Mouse (Mus musculus): ENCODE results near the gene Zbtb46. TPM values are rescaled to one million over a fixed set of nuclear protein-coding genes. Genes with fewer than 3 reads are reported as not detected.

Gene Zbtb46
- polyA plus RNA-seq, 3 experiments from 2014 or later = 3.6 to 4.3 (median 3.7) TPM

DNA sequence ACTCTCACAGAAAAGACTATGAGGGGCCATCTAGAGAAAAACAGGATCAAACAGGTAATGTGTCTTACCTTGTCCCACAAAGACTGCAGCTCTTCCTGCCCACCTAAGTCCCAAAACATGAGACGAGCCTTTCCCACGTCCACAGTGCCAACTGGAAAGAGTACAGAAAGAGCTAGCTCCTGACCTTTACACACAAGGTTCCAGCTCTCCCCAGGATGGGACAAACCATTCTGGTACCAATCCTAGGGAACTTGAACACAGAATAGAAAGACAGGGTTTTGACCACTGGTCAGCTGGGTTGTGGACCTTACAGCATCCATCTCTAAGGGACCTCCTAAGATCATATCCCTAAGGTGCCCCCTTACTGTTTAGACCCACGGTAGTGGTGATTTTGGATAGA is 95.3 kb downstream of the Zbtb46 start:
- ATAC-seq = no peak

DNA sequence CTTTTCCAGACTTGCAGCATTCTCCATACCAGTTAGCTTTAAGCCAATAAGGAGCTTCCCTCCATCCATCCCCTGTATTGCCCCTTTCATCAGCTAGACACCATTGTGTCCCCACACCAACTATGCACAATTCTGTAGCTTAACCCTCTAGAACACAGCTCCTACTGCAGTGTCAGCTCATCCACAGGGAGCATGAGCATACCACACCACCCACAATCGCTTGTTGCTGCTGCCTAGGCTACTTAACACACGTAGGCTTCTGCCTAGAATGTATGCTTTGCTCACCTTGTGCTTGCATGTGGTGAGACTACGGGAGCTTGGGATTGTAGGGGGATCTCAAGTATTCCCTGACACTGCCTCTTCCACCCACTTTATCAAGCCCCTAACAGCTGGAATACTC is 102.4 kb downstream of the Zbtb46 start:
- ATAC-seq = no peak

DNA sequence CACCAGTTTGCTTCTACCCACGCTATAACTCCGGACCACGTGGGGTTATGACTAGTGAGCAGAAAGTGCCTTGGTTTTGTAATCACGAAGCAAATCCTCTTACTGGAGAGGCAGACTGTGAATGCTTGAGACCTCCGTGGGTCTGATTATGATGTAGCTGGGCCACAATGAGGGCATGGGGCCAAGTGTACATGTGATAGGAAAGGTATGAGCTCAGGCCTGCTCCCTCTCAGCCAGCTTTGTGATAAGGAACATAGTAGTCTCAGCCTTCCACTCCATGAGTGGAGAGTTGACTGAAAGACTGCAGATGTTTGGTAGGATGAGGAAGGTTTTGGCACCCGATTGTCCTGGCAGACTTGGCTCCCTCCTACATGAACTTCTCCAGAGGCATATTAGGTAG is 116.5 kb downstream of the Zbtb46 start:
- ATAC-seq = no peak

DNA sequence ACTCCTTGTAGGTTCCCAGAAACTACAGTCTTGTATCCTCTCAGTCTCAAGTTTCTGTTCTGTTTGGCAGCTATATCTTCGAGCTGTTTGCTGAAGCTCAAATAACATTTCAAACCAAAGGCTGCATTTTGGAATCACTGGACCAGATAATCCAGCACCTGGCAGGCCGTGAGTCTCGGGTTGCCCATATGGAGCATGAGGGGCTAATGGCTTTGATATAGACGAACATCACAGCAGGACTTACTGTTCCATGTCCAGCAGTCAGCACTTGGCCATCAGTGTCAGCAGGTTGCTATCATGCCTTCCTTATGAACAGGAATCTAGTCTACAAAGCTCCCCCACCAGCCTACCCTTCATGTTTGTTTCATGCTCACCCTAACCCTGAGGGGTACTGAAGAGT is 118.8 kb downstream of the Zbtb46 start:
- ATAC-seq = no peak

Other genes starting within 250 kb of the Zbtb46 start
- under 1 TPM in 2 of 3 experiments, not detected in 1; 0.19 to 0.35 TPM for gene Srms, start 246.2 kb downstream of the Zbtb46 start, polyA plus RNA-seq (2017; shearing (Covaris generic))
- 1 to 10 TPM in 1 of 3 experiments, under 1 TPM in 2; 0.34 to 1.6 (median 0.53) TPM for gene Fndc11, start 239.4 kb downstream of the Zbtb46 start, polyA plus RNA-seq (2017; shearing (Covaris generic))
- gene Helz2, start 217.4 kb downstream of the Zbtb46 start, polyA plus RNA-seq (2017; shearing (Covaris generic)) = 10 to 100 TPM; 15.5 to 19.9 (median 17.9) TPM
- gene Gmeb2, start 171.4 kb downstream of the Zbtb46 start, polyA plus RNA-seq (2017; shearing (Covaris generic)) = 10 to 100 TPM in 2 of 3 experiments, 1 to 10 TPM in 1; 9.1 to 12.8 (median 11.0) TPM
- not detected for gene Stmn3, start 144.9 kb downstream of the Zbtb46 start, polyA plus RNA-seq (2017; shearing (Covaris generic))
- 10 to 100 TPM; 31.4 to 34.5 (median 32.2) TPM for gene Rtel1, start 139.7 kb downstream of the Zbtb46 start, polyA plus RNA-seq (2017; shearing (Covaris generic))
- 10 to 100 TPM; 18.5 to 21.8 (median 20.9) TPM for gene Zgpat, start 94.5 kb downstream of the Zbtb46 start, polyA plus RNA-seq (2017; shearing (Covaris generic))
- gene Arfrp1, start 94.0 kb downstream of the Zbtb46 start, polyA plus RNA-seq (2017; shearing (Covaris generic)) = 10 to 100 TPM; 60.4 to 69.3 (median 60.4) TPM
- 100 to 1,000 TPM; 340 to 573 (median 348) TPM for gene Lime1, start 79.3 kb downstream of the Zbtb46 start, polyA plus RNA-seq (2017; shearing (Covaris generic))
- gene Abhd16b, start 33.8 kb upstream of the Zbtb46 start, polyA plus RNA-seq (2017; shearing (Covaris generic)) = not detected
- 100 to 1,000 TPM in 2 of 3 experiments, 10 to 100 TPM in 1; 89.9 to 113 (median 102) TPM for gene Tpd52l2, start 37.7 kb upstream of the Zbtb46 start, polyA plus RNA-seq (2017; shearing (Covaris generic))
- gene Dnajc5, start 61.1 kb upstream of the Zbtb46 start, polyA plus RNA-seq (2017; shearing (Covaris generic)) = 10 to 100 TPM; 37.5 to 41.7 (median 39.3) TPM
- 100 to 1,000 TPM; 108 to 199 (median 172) TPM for gene Uckl1, start 125.5 kb upstream of the Zbtb46 start, polyA plus RNA-seq (2017; shearing (Covaris generic))
- gene Prpf6, start 132.4 kb upstream of the Zbtb46 start, polyA plus RNA-seq (2017; shearing (Covaris generic)) = 10 to 100 TPM; 57.4 to 96.0 (median 81.2) TPM
- 10 to 100 TPM; 11.6 to 43.1 (median 25.3) TPM for gene Zfp512b, start 133.4 kb upstream of the Zbtb46 start, polyA plus RNA-seq (2017; shearing (Covaris generic))
- gene Samd10, start 139.8 kb upstream of the Zbtb46 start, polyA plus RNA-seq (2017; shearing (Covaris generic)) = 10 to 100 TPM in 2 of 3 experiments, 1 to 10 TPM in 1; 9.4 to 14.3 (median 10.4) TPM
- gene Gm29797, start 197.6 kb upstream of the Zbtb46 start, polyA plus RNA-seq (2017; shearing (Covaris generic)) = not detected
- gene Sox18, start 212.2 kb upstream of the Zbtb46 start, polyA plus RNA-seq (2017; shearing (Covaris generic)) = not detected
- 10 to 100 TPM in 2 of 3 experiments, 1 to 10 TPM in 1; 6.4 to 19.9 (median 17.5) TPM for gene Tcea2, start 220.9 kb upstream of the Zbtb46 start, polyA plus RNA-seq (2017; shearing (Covaris generic))
- gene Rgs19, start 234.6 kb upstream of the Zbtb46 start, polyA plus RNA-seq (2017; shearing (Covaris generic)) = 100 to 1,000 TPM; 154 to 182 (median 170) TPM
- not detected for gene Lkaaear1, start 239.0 kb upstream of the Zbtb46 start, polyA plus RNA-seq (2017; shearing (Covaris generic))

Measured in inflammation-experienced regulatory T-cells, adult 6 months (primary cell).